Mouse (Mus musculus): ENCODE data around the gene Spout1. TPM values are rescaled to one million over a fixed set of nuclear protein-coding genes. Genes with fewer than 3 reads are reported as not detected.
A peak's percentile ranks its signal among the peaks of the same experiment; 100 is the strongest.
"Not testable (repeated sequence)": the region's sequence is repeated elsewhere in the genome, so short reads cannot be mapped to it uniquely, and the experiment has no call there.

Gene Spout1
- polyA plus RNA-seq, 1 experiment from 2014 or later = 28.0 TPM

DNA sequence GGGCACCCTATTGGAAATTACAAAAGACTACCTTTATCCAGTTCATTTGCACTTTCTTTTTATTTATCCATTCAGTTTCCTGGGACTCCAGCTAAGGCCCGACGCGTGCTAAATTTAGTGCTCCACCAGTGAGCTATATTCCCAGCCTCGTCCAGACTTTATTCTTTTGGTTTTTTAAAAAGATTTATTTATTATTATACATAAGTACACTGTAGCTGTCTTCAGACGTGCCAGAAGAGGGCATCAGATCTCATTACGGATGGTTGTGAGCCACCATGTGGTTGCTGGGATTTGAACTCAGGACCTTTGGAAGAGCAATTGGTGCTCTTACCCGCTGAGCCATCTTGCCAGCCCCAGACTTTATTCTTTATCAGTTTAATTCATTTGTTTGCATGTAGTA lies 452 bp upstream of the Spout1 start:
- peak overlapping the region; percentile 67 to 83 for H3K4me3 ChIP-seq (ENCODE audit: control insufficient read depth in 1 of 2, insufficient read depth in 1 of 2, low read depth in 1 of 2, low read length in 2 of 2)
- H3K4me1 ChIP-seq (ENCODE audit: control insufficient read depth in 2 of 2, insufficient read depth in 2 of 2, low read length in 2 of 2); ATAC-seq (ENCODE audit: insufficient number of reproducible peaks, insufficient read depth, low FRiP score, low read depth); H3K27ac ChIP-seq (replicated peaks in 1 of 2; ENCODE audit: control insufficient read depth in 1 of 2, insufficient read depth in 1 of 2, low read depth in 2 of 2, low read length in 2 of 2); H3K9me3 ChIP-seq (ENCODE audit: control insufficient read depth, low read length); H3K9ac ChIP-seq (ENCODE audit: low read length); H3K27me3 ChIP-seq (ENCODE audit: control insufficient read depth, insufficient read depth, low read length): not testable (repeated sequence)
- H3K36me3 ChIP-seq (ENCODE audit: control insufficient read depth, insufficient read depth, low read length) = peaks cover 32% of the 10 kb centered on the region
- WGBS = 45% methylated on average over 7 of the region's 7 CpGs
- H3K4me2 ChIP-seq (ENCODE audit: low read length) = peak overlapping the region; percentile 88

GRCm38 (mm10) chr2:30176561-30176960 lies 1.7 kb downstream of the Spout1 start:
- 100% methylated on average over 2 of the region's 2 CpGs for WGBS
- Histone ChIP-seq H3K4me2 (ENCODE audit: low read length) (no peak overlapping the region), H3K4me1 (ENCODE audit: control insufficient read depth in 2 of 2, insufficient read depth in 2 of 2, low read length in 2 of 2) (peaks cover 12% of the 10 kb centered on the region in 2 experiments; a peak in 2 of 4 replicates), H3K27ac (replicated peaks in 1 of 2; ENCODE audit: control insufficient read depth in 1 of 2, insufficient read depth in 1 of 2, low read depth in 2 of 2, low read length in 2 of 2) (no peak overlapping the region), H3K9me3 (ENCODE audit: control insufficient read depth, low read length) (no peaks in the 10 kb centered on the region), H3K36me3 (ENCODE audit: control insufficient read depth, insufficient read depth, low read length) (peaks cover 44% of the 10 kb centered on the region), H3K27me3 (ENCODE audit: control insufficient read depth, insufficient read depth, low read length) (no peaks in the 10 kb centered on the region), H3K9ac (ENCODE audit: low read length) (no peak overlapping the region), H3K4me3 (ENCODE audit: control insufficient read depth in 1 of 2, insufficient read depth in 1 of 2, low read depth in 1 of 2, low read length in 2 of 2) (no peak overlapping the region)
- no peak for ATAC-seq (ENCODE audit: insufficient number of reproducible peaks, insufficient read depth, low FRiP score, low read depth)

DNA sequence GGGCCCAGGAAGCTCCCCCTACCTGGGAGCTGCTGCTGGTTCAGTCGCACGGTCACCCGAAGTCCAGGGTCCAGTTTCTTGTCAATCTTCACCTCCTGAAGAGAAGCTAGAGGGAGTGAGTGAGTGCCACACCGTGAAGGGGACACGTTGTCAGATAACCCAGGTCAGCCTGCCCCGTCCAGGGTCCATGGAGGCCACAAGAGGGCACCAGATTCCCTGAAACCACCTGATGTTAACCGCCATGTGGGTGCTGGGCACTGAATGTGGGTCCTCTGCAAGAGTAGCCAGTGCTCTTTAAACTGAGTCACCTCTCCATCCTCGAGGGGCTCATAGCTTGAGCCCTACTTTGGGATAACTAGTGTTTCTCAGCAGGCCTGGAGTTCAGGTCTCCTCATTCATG lies 2.4 kb downstream of the Spout1 start:
- H3K9ac ChIP-seq (ENCODE audit: low read length) = no peak overlapping the region
- no peak overlapping the region for H3K4me3 ChIP-seq (ENCODE audit: control insufficient read depth in 1 of 2, insufficient read depth in 1 of 2, low read depth in 1 of 2, low read length in 2 of 2)
- no peaks in the 10 kb centered on the region for H3K27me3 ChIP-seq (ENCODE audit: control insufficient read depth, insufficient read depth, low read length)
- H3K27ac ChIP-seq (replicated peaks in 1 of 2; ENCODE audit: control insufficient read depth in 1 of 2, insufficient read depth in 1 of 2, low read depth in 2 of 2, low read length in 2 of 2) = no peak overlapping the region
- ATAC-seq (ENCODE audit: insufficient number of reproducible peaks, insufficient read depth, low FRiP score, low read depth) = no peak
- WGBS = 73% methylated on average over 8 of the region's 8 CpGs
- no peak overlapping the region for H3K4me2 ChIP-seq (ENCODE audit: low read length)
- H3K4me1 ChIP-seq (ENCODE audit: control insufficient read depth in 2 of 2, insufficient read depth in 2 of 2, low read length in 2 of 2) = peaks cover 12% of the 10 kb centered on the region in 2 experiments; a peak in 2 of 4 replicates
- H3K36me3 ChIP-seq (ENCODE audit: control insufficient read depth, insufficient read depth, low read length) = peaks cover 44% of the 10 kb centered on the region
- H3K9me3 ChIP-seq (ENCODE audit: control insufficient read depth, low read length) = no peaks in the 10 kb centered on the region

DNA sequence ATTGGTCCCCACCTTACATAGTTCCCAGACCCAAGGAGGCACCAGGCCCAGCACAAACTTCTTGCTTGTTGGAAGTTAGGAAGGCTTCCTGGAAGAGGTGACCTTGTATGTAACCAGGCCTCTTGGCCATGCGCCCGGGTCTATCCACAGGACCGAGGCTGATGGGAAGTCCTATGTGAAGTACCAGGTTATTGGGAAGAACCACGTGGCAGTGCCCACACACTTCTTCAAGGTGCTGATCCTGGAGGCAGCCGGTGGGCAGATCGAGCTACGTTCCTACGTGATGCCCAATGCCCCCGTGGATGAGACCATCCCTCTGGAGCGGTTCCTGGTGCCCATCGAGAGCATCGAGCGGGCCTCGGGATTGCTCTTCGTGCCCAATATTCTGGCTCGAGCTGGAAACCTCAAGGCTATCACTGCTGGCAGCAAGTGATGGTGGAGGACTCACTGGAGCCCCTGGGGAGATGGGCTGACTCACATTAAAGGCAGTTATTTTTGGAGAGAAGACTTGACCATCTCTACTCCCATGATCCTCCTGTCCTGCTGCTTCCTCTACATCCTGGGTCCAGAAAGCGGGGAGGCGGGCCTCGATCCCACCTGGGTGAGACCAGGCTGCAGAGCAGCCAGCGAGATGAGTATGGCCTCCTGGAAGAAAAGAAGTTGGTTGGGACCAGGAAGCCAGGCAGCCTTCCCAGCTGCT lies 4.6 kb downstream of the Spout1 start:
- no peak overlapping the region for H3K4me3 ChIP-seq (ENCODE audit: control insufficient read depth in 1 of 2, insufficient read depth in 1 of 2, low read depth in 1 of 2, low read length in 2 of 2)
- no peaks in the 10 kb centered on the region for H3K9me3 ChIP-seq (ENCODE audit: control insufficient read depth, low read length)
- 96% methylated on average over 20 of the region's 20 CpGs for whole genome bisulfite sequencing
- no peak overlapping the region for H3K9ac ChIP-seq (ENCODE audit: low read length)
- ATAC-seq (ENCODE audit: insufficient number of reproducible peaks, insufficient read depth, low FRiP score, low read depth) = no peak
- H3K27ac ChIP-seq (replicated peaks in 1 of 2; ENCODE audit: control insufficient read depth in 1 of 2, insufficient read depth in 1 of 2, low read depth in 2 of 2, low read length in 2 of 2) = no peak overlapping the region
- H3K4me2 ChIP-seq (ENCODE audit: low read length) = no peak overlapping the region
- peaks cover 12% of the 10 kb centered on the region in 2 experiments; a peak in 2 of 4 replicates for H3K4me1 ChIP-seq (ENCODE audit: control insufficient read depth in 2 of 2, insufficient read depth in 2 of 2, low read length in 2 of 2)
- no peaks in the 10 kb centered on the region for H3K27me3 ChIP-seq (ENCODE audit: control insufficient read depth, insufficient read depth, low read length)
- peaks cover 44% of the 10 kb centered on the region for H3K36me3 ChIP-seq (ENCODE audit: control insufficient read depth, insufficient read depth, low read length)

GRCm38 (mm10) chr2:30171997-30172382 lies 6.3 kb downstream of the Spout1 start:
- Histone ChIP-seq H3K4me1 (ENCODE audit: control insufficient read depth in 2 of 2, insufficient read depth in 2 of 2, low read length in 2 of 2) (peaks cover 5 to 7% of the 10 kb centered on the region in 2 experiments; a peak in 2 of 4 replicates), H3K27ac (replicated peaks in 1 of 2; ENCODE audit: control insufficient read depth in 1 of 2, insufficient read depth in 1 of 2, low read depth in 2 of 2, low read length in 2 of 2) (peak overlapping the region; percentile 71 to 94), H3K9ac (ENCODE audit: low read length) (peak overlapping the region; percentile 80), H3K4me3 (ENCODE audit: control insufficient read depth in 1 of 2, insufficient read depth in 1 of 2, low read depth in 1 of 2, low read length in 2 of 2) (peak overlapping the region; percentile 58 to 62), H3K27me3 (ENCODE audit: control insufficient read depth, insufficient read depth, low read length) (no peaks in the 10 kb centered on the region), H3K9me3 (ENCODE audit: control insufficient read depth, low read length) (peaks cover 1% of the 10 kb centered on the region), H3K4me2 (ENCODE audit: low read length) (peak overlapping the region; percentile 93), H3K36me3 (ENCODE audit: control insufficient read depth, insufficient read depth, low read length) (peaks cover 44% of the 10 kb centered on the region)
- WGBS = under 1% methylated on average over 19 of the region's 19 CpGs
- ATAC-seq (ENCODE audit: insufficient number of reproducible peaks, insufficient read depth, low FRiP score, low read depth) = no peak

GRCm38 (mm10) chr2:30171371-30171996 lies 6.8 kb downstream of the Spout1 start, which contains the start of gene Endog:
Endog (plus strand) TSS chr2:30171493.
- Histone ChIP-seq H3K4me2 (ENCODE audit: low read length) (peak within 1 kb of the TSS; percentile 93), H3K36me3 (ENCODE audit: control insufficient read depth, insufficient read depth, low read length) (peaks cover 40% of the 10 kb centered on the region), H3K27me3 (ENCODE audit: control insufficient read depth, insufficient read depth, low read length) (no peaks in the 10 kb centered on the region), H3K9me3 (ENCODE audit: control insufficient read depth, low read length) (peaks cover 6% of the 10 kb centered on the region), H3K4me3 (ENCODE audit: control insufficient read depth in 1 of 2, insufficient read depth in 1 of 2, low read depth in 1 of 2, low read length in 2 of 2) (peak within 1 kb of the TSS; percentile 58 to 62), H3K4me1 (ENCODE audit: control insufficient read depth in 2 of 2, insufficient read depth in 2 of 2, low read length in 2 of 2) (peaks cover 5 to 7% of the 10 kb centered on the region in 2 experiments; a peak in 2 of 4 replicates), H3K9ac (ENCODE audit: low read length) (peak within 1 kb of the TSS; percentile 80), H3K27ac (replicated peaks in 1 of 2; ENCODE audit: control insufficient read depth in 1 of 2, insufficient read depth in 1 of 2, low read depth in 2 of 2, low read length in 2 of 2) (peak within 1 kb of the TSS; percentile 71 to 94)
- under 1% methylated on average over 68 of the region's 75 CpGs for WGBS
- peak; percentile 91 for ATAC-seq (ENCODE audit: insufficient number of reproducible peaks, insufficient read depth, low FRiP score, low read depth)

DNA sequence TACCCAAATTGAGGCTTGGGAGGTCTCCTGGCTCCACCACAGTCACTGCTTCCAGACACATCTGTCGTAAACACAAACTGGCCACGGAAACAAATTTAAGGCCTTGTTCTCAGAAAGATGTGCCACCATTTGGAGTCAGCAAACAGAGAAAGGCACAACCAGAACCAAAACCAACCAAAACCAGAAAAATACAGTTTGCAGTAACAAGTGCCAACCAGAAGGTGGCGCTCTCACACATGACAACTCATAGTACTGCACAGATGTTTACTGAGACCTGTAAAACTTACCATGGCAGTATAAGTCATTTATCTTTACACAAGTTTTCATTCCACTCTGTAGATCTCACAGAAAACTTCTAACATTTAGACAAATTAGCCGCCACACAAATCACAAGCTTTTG lies 11.6 kb downstream of the Spout1 start:
- H3K36me3 ChIP-seq (ENCODE audit: control insufficient read depth, insufficient read depth, low read length) = no peaks in the 10 kb centered on the region
- WGBS = 54% methylated on average over 4 of the region's 4 CpGs
- no peaks in the 10 kb centered on the region for H3K4me1 ChIP-seq (ENCODE audit: control insufficient read depth in 2 of 2, insufficient read depth in 2 of 2, low read length in 2 of 2)
- no peak overlapping the region for H3K9ac ChIP-seq (ENCODE audit: low read length)
- peaks cover 15% of the 10 kb centered on the region for H3K9me3 ChIP-seq (ENCODE audit: control insufficient read depth, low read length)
- no peak overlapping the region for H3K4me2 ChIP-seq (ENCODE audit: low read length)
- no peaks in the 10 kb centered on the region; the same call in 1 of the 2 replicates for H3K27me3 ChIP-seq (ENCODE audit: control insufficient read depth, insufficient read depth, low read length)
- H3K4me3 ChIP-seq (ENCODE audit: control insufficient read depth in 1 of 2, insufficient read depth in 1 of 2, low read depth in 1 of 2, low read length in 2 of 2) = no peak overlapping the region
- ATAC-seq (ENCODE audit: insufficient number of reproducible peaks, insufficient read depth, low FRiP score, low read depth) = no peak
- no peak overlapping the region for H3K27ac ChIP-seq (replicated peaks in 1 of 2; ENCODE audit: control insufficient read depth in 1 of 2, insufficient read depth in 1 of 2, low read depth in 2 of 2, low read length in 2 of 2)

Measured in heart, embryonic 14.5 days (tissue).